Mouse (Mus musculus): ENCODE measurements at regions not wholly inside any gene's neighbourhood (a gene's known extent, or its start where the extent isn't known, plus 50 kb on each side); places are given as distances from the start of the nearest gene placed in this dataset.

- ATAC-seq (ENCODE audit: extremely low read depth, insufficient number of reproducible peaks, low FRiP score, poor library complexity, severe bottlenecking) (no peak), DNase-seq (ENCODE audit: low spot score) (no peak)
- H3K4me1 ChIP-seq (ENCODE audit: insufficient read depth, low read depth, low read length) = peaks cover 19% of the 10 kb centered on the region
- no peaks in the 10 kb centered on the region; the same call in 1 of the 2 replicates for H3K27me3 ChIP-seq (ENCODE audit: insufficient read depth, low read length)
- no peaks in the 10 kb centered on the region for H3K36me3 ChIP-seq (replicated peaks)
- H3K9me3 ChIP-seq (replicated peaks) = no peaks in the 10 kb centered on the region
- TF ChIP-seq TAL1 (conservative IDR thresholded peaks at IDR 0.05; ENCODE audit: low read depth, low read length) (no peak), POLR2AphosphoS5 (IDR thresholded peaks at IDR 0.05; ENCODE audit: insufficient replicate concordance, low read depth, low read length) (no peak), GATA2 (IDR thresholded peaks at IDR 0.05; ENCODE audit: borderline replicate concordance, low read depth, low read length) (no peak), GATA1 (IDR thresholded peaks at IDR 0.05; ENCODE audit: borderline replicate concordance, low read length) (no peak), CTCF (IDR thresholded peaks at IDR 0.05; ENCODE audit: low read depth, low read length) (no peak)
- H3K4me3 ChIP-seq (ENCODE audit: low read depth, low read length) = no peak overlapping the region
Measured at GRCm38 (mm10) chr10:37219381-37219780, 80.7 kb upstream of the Marcks start.

DNA sequence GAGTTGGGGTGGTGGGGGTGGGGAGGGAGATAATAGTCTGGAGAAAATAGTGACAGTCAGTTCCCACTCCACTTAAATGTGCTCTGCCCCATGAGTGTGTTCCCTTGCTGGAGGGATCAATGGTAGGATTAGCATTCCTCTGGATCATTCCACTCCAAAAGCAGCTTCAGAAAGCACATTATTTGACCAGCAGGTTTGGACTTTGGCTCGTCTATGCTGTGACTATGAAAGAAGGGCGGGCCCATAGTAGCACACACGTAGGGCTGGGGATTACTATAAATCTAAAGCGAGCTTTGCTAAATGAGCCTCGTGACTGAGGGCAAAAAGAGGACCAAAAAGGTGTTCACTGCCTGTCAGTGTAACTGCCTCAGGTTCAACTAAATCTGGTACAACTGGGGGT is 75.9 kb upstream of the Marcks start:
- H3K36me3 ChIP-seq (replicated peaks) = no peaks in the 10 kb centered on the region
- TF ChIP-seq TAL1 (conservative IDR thresholded peaks at IDR 0.05; ENCODE audit: low read depth, low read length) (no peak), GATA2 (IDR thresholded peaks at IDR 0.05; ENCODE audit: borderline replicate concordance, low read depth, low read length) (no peak), POLR2AphosphoS5 (IDR thresholded peaks at IDR 0.05; ENCODE audit: insufficient replicate concordance, low read depth, low read length) (no peak), GATA1 (IDR thresholded peaks at IDR 0.05; ENCODE audit: borderline replicate concordance, low read length) (no peak), CTCF (IDR thresholded peaks at IDR 0.05; ENCODE audit: low read depth, low read length) (no peak)
- H3K9me3 ChIP-seq (replicated peaks) = no peaks in the 10 kb centered on the region

GRCm38 (mm10) chr10:37212350-37213035 is 73.8 kb upstream of the Marcks start:
- H3K36me3 ChIP-seq (replicated peaks) = no peaks in the 10 kb centered on the region
- TF ChIP-seq CTCF (IDR thresholded peaks at IDR 0.05; ENCODE audit: low read depth, low read length) (no peak), POLR2AphosphoS5 (IDR thresholded peaks at IDR 0.05; ENCODE audit: insufficient replicate concordance, low read depth, low read length) (no peak), TAL1 (conservative IDR thresholded peaks at IDR 0.05; ENCODE audit: low read depth, low read length) (no peak), GATA1 (IDR thresholded peaks at IDR 0.05; ENCODE audit: borderline replicate concordance, low read length) (no peak), GATA2 (IDR thresholded peaks at IDR 0.05; ENCODE audit: borderline replicate concordance, low read depth, low read length) (no peak)
- ATAC-seq (ENCODE audit: extremely low read depth, insufficient number of reproducible peaks, low FRiP score, poor library complexity, severe bottlenecking) (no peak), DNase-seq (ENCODE audit: low spot score) (no peak)
- H3K27me3 ChIP-seq (ENCODE audit: insufficient read depth, low read length) = no peaks in the 10 kb centered on the region
- no peaks in the 10 kb centered on the region for H3K9me3 ChIP-seq (replicated peaks)
- H3K4me3 ChIP-seq (ENCODE audit: low read depth, low read length) = no peak overlapping the region
- H3K4me1 ChIP-seq (ENCODE audit: insufficient read depth, low read depth, low read length) = no peaks in the 10 kb centered on the region

More for the DNA sequence above, 75.9 kb upstream of the Marcks start:
- DNase-seq (ENCODE audit: low spot score) = no peak
- no peak overlapping the region for H3K4me3 ChIP-seq (ENCODE audit: low read depth, low read length)
- no peaks in the 10 kb centered on the region for H3K4me1 ChIP-seq (ENCODE audit: insufficient read depth, low read depth, low read length)
- no peak for ATAC-seq (ENCODE audit: extremely low read depth, insufficient number of reproducible peaks, low FRiP score, poor library complexity, severe bottlenecking)
- no peaks in the 10 kb centered on the region for H3K27me3 ChIP-seq (ENCODE audit: insufficient read depth, low read length)

DNA sequence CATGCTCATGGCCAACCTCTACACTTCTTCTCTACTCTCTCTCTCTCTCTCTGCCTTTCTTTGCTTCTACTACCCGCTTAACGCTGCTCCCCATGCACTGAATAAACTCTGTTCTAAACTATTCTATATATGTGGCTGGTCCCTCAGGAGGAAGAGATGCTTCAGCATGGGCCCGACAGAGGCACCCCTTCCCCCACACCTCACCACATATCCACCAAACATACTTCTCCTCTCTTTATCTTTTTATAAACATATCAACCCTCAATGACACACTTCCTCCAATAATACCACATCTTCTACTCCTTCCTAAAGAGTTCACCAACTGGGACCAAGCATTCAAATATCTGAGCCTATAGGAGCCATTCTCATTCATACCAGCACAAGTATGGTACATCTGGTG is 72.6 kb upstream of the Marcks start:
- no peaks in the 10 kb centered on the region for H3K4me1 ChIP-seq (ENCODE audit: insufficient read depth, low read depth, low read length)
- TF ChIP-seq CTCF (IDR thresholded peaks at IDR 0.05; ENCODE audit: low read depth, low read length) (no peak), POLR2AphosphoS5 (IDR thresholded peaks at IDR 0.05; ENCODE audit: insufficient replicate concordance, low read depth, low read length) (no peak), GATA2 (IDR thresholded peaks at IDR 0.05; ENCODE audit: borderline replicate concordance, low read depth, low read length) (no peak), GATA1 (IDR thresholded peaks at IDR 0.05; ENCODE audit: borderline replicate concordance, low read length) (no peak), TAL1 (conservative IDR thresholded peaks at IDR 0.05; ENCODE audit: low read depth, low read length) (no peak)
- no peak overlapping the region for H3K4me3 ChIP-seq (ENCODE audit: low read depth, low read length)
- no peak for ATAC-seq (ENCODE audit: extremely low read depth, insufficient number of reproducible peaks, low FRiP score, poor library complexity, severe bottlenecking)
- no peaks in the 10 kb centered on the region for H3K27me3 ChIP-seq (ENCODE audit: insufficient read depth, low read length)
- DNase-seq (ENCODE audit: low spot score) = no peak
- no peaks in the 10 kb centered on the region for H3K9me3 ChIP-seq (replicated peaks)
- H3K36me3 ChIP-seq (replicated peaks) = no peaks in the 10 kb centered on the region

DNA sequence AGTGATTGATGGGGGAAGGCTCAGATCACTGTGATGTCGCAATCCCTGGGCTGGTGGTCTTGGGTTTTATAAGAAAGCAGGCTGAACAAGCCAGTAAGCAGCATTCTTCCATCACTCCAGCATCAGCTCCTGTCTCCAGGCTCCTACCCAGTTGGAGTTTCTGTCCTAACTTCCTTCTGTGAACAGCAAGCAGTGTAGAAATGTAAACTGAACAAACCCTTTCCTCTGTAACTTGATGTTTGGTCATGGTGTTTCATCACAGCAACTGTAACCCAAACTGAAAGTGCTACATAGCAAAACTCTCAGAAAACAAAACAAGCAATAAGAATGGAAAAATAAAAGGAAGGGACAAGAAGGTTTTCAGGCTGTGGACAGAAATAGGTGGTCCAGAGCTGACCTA is 71.5 kb upstream of the Marcks start:
- H3K36me3 ChIP-seq (replicated peaks) = no peaks in the 10 kb centered on the region
- no peak for DNase-seq (ENCODE audit: low spot score)
- no peaks in the 10 kb centered on the region for H3K4me1 ChIP-seq (ENCODE audit: insufficient read depth, low read depth, low read length)
- no peaks in the 10 kb centered on the region for H3K27me3 ChIP-seq (ENCODE audit: insufficient read depth, low read length)
- ATAC-seq (ENCODE audit: extremely low read depth, insufficient number of reproducible peaks, low FRiP score, poor library complexity, severe bottlenecking) = no peak
- TF ChIP-seq TAL1 (conservative IDR thresholded peaks at IDR 0.05; ENCODE audit: low read depth, low read length) (no peak), GATA1 (IDR thresholded peaks at IDR 0.05; ENCODE audit: borderline replicate concordance, low read length) (no peak), GATA2 (IDR thresholded peaks at IDR 0.05; ENCODE audit: borderline replicate concordance, low read depth, low read length) (no peak), POLR2AphosphoS5 (IDR thresholded peaks at IDR 0.05; ENCODE audit: insufficient replicate concordance, low read depth, low read length) (no peak), CTCF (IDR thresholded peaks at IDR 0.05; ENCODE audit: low read depth, low read length) (no peak)
- no peak overlapping the region for H3K4me3 ChIP-seq (ENCODE audit: low read depth, low read length)
- no peaks in the 10 kb centered on the region for H3K9me3 ChIP-seq (replicated peaks)

- Histone ChIP-seq H3K4me3 (ENCODE audit: low read depth, low read length) (no peak overlapping the region), H3K4me1 (ENCODE audit: insufficient read depth, low read depth, low read length) (no peaks in the 10 kb centered on the region), H3K36me3 (replicated peaks) (no peaks in the 10 kb centered on the region), H3K9me3 (replicated peaks) (no peaks in the 10 kb centered on the region), H3K27me3 (ENCODE audit: insufficient read depth, low read length) (no peaks in the 10 kb centered on the region)
- ATAC-seq (ENCODE audit: extremely low read depth, insufficient number of reproducible peaks, low FRiP score, poor library complexity, severe bottlenecking) (no peak), DNase-seq (ENCODE audit: low spot score) (no peak)
- no peak for TF ChIP-seq GATA1 (IDR thresholded peaks at IDR 0.05; ENCODE audit: borderline replicate concordance, low read length)
- no peak for TF ChIP-seq TAL1 (conservative IDR thresholded peaks at IDR 0.05; ENCODE audit: low read depth, low read length)
- TF ChIP-seq POLR2AphosphoS5 (IDR thresholded peaks at IDR 0.05; ENCODE audit: insufficient replicate concordance, low read depth, low read length) = no peak
- TF ChIP-seq GATA2 (IDR thresholded peaks at IDR 0.05; ENCODE audit: borderline replicate concordance, low read depth, low read length) = no peak
- TF ChIP-seq CTCF (IDR thresholded peaks at IDR 0.05; ENCODE audit: low read depth, low read length) = no peak
Measured at GRCm38 (mm10) chr10:37206986-37207385, 68.3 kb upstream of the Marcks start.

Measured in G1E (cell line).